Mouse (Mus musculus) MEL (cell line): ENCODE results near the gene Rsph6a.

Experiments
- CTCF ChIP-seq, 3 experiments: IDR thresholded peaks in 2 of 3; conservative IDR thresholded peaks in 1 of 3; 2 replicates each; pipeline ENCODE4 v1.5.1; 2011 to 2012; ENCODE audit warnings: low read length in 3 of 3, low read depth in 2 of 3, mild to moderate bottlenecking in 2 of 3, improper control_type of control experiment in 1 of 3, inconsistent platforms in 1 of 3, mixed read lengths in 1 of 3, moderate library complexity in 1 of 3; ENCODE audit not compliant: control insufficient read depth in 1 of 3, insufficient read depth in 1 of 3, poor library complexity in 1 of 3, severe bottlenecking in 1 of 3
- GATA1 ChIP-seq: IDR thresholded peaks from 2 replicates; pipeline ENCODE4 v1.6.1; 2011; ENCODE audit warnings: low read depth, low read length, improper control_type of control experiment
- KAT2A ChIP-seq: conservative IDR thresholded peaks from 2 replicates; pipeline ENCODE4 v1.6.1; 2012; ENCODE audit warnings: low read depth, low read length, improper control_type of control experiment, inconsistent platforms
- MXI1 ChIP-seq: IDR thresholded peaks from 2 replicates; pipeline ENCODE4 v1.6.1; 2011; ENCODE audit warnings: mild to moderate bottlenecking, low read depth, low read length, improper control_type of control experiment
- NRF1 ChIP-seq: IDR thresholded peaks from 2 replicates; pipeline ENCODE4 v1.6.1; 2014; ENCODE audit warnings: low read depth, mild to moderate bottlenecking, inconsistent platforms, low read length, improper control_type of control experiment, moderate library complexity; ENCODE audit not compliant: poor library complexity, insufficient read depth, severe bottlenecking
- POLR2A ChIP-seq, 2 experiments: IDR thresholded peaks; 2 replicates each; pipeline ENCODE4 v1.6.1; 2011 to 2012; ENCODE audit warnings: low read length in 2 of 2, mild to moderate bottlenecking in 2 of 2, control low read depth in 1 of 2, improper control_type of control experiment in 1 of 2, low read depth in 1 of 2, moderate library complexity in 1 of 2; ENCODE audit not compliant: control insufficient read depth in 1 of 2, insufficient read depth in 1 of 2, poor library complexity in 1 of 2
- POLR2AphosphoS2 ChIP-seq: IDR thresholded peaks from 2 replicates; pipeline ENCODE4 v1.6.1; 2011; ENCODE audit warnings: low read length, improper control_type of control experiment
- RCOR1 ChIP-seq: IDR thresholded peaks from 2 replicates; pipeline ENCODE4 v1.6.1; 2012; ENCODE audit warnings: low read depth, mild to moderate bottlenecking, inconsistent platforms, low read length, improper control_type of control experiment
- ZC3H11A ChIP-seq: IDR thresholded peaks from 2 replicates; pipeline ENCODE4 v1.6.1; 2012; ENCODE audit warnings: low read depth, mild to moderate bottlenecking, inconsistent platforms, low read length, improper control_type of control experiment
- ZKSCAN1 ChIP-seq: IDR thresholded peaks from 2 replicates; pipeline ENCODE4 v1.6.1; 2012; ENCODE audit warnings: low read depth, mild to moderate bottlenecking, inconsistent platforms, low read length, improper control_type of control experiment, moderate library complexity

- TF ChIP-seq NRF1 (no peak), ZKSCAN1 (no peak), CTCF (IDR thresholded peaks at IDR 0.05 in 2 of 3, conservative IDR thresholded peaks at IDR 0.05 in 1 of 3; ENCODE audit: control insufficient read depth in 1 of 3, insufficient read depth in 1 of 3, low read depth in 2 of 3, low read length in 3 of 3, poor library complexity in 1 of 3, severe bottlenecking in 1 of 3) (peak; percentile 57 to 96 (median 77); a peak in 5 of 6 replicates), POLR2AphosphoS2 (no peak), MXI1 (peak; percentile 22; the same call in 1 of the 2 replicates), GATA1 (no peak), POLR2A (IDR thresholded peaks at IDR 0.05; ENCODE audit: control insufficient read depth in 1 of 2, insufficient read depth in 1 of 2, low read depth in 1 of 2, low read length in 2 of 2, poor library complexity in 1 of 2) (no peak), ZC3H11A (no peak), KAT2A (no peak), RCOR1 (no peak)
Measured at GRCm38 (mm10) chr7:19093174-19093521, 38.7 kb downstream of the Rsph6a start.
